Mouse (Mus musculus) heart, embryonic 14.5 days (tissue): ENCODE measurements around the gene Arl15. TPM values are rescaled to one million over a fixed set of nuclear protein-coding genes. Genes with fewer than 3 reads are reported as not detected.

Experiments used
- ATAC-seq: fragments of 200-750 bp; cut with Nextera tagmentation; 2 replicates; pipeline ENCODE4 v1.8.0; 2017; ENCODE audit warnings: low read depth, moderate TSS enrichment; ENCODE audit not compliant: insufficient number of reproducible peaks, insufficient read depth, low FRiP score
- H3K27ac ChIP-seq, 2 experiments: fragments of 200-500 bp in 1 of 2; fragments of 300-500 bp in 1 of 2; sonication (generic) in 1 of 2; replicated peaks in 1 of 2; 2 replicates each; pipeline ENCODE4 v1.5.1; 2012 to 2014; ENCODE audit warnings: low read depth in 2 of 2, low read length in 2 of 2, control low read depth in 1 of 2, mild to moderate bottlenecking in 1 of 2, mixed read lengths in 1 of 2; ENCODE audit not compliant: control insufficient read depth in 1 of 2, insufficient read depth in 1 of 2
- H3K27me3 ChIP-seq: fragments of 300-500 bp; sonication (generic); 2 replicates; pipeline ENCODE4 v1.6.1; 2014; ENCODE audit warnings: mild to moderate bottlenecking, low read length, control low read depth; ENCODE audit not compliant: control insufficient read depth, insufficient read depth
- H3K36me3 ChIP-seq: fragments of 300-500 bp; sonication (generic); 2 replicates; pipeline ENCODE4 v1.6.1; 2014; ENCODE audit warnings: mild to moderate bottlenecking, control low read depth, low read length, mixed read lengths; ENCODE audit not compliant: control insufficient read depth, insufficient read depth
- H3K4me1 ChIP-seq, 2 experiments: fragments of 200-500 bp in 1 of 2; fragments of 300-500 bp in 1 of 2; sonication (generic) in 1 of 2; 2 replicates each; pipeline ENCODE4 v1.6.1; 2012 to 2014; ENCODE audit warnings: low read length in 2 of 2, control low read depth in 1 of 2, mixed read lengths in 1 of 2; ENCODE audit not compliant: control insufficient read depth in 2 of 2, insufficient read depth in 2 of 2
- H3K4me2 ChIP-seq: fragments of 300-500 bp; sonication (generic); 2 replicates; pipeline ENCODE4 v1.6.1; 2014; ENCODE audit warnings: mild to moderate bottlenecking, low read length
- H3K4me3 ChIP-seq, 2 experiments: fragments of 200-500 bp in 1 of 2; fragments of 300-500 bp in 1 of 2; sonication (generic) in 1 of 2; 2 replicates each; pipeline ENCODE4 v1.5.1; 2012 to 2014; ENCODE audit warnings: low read length in 2 of 2, mild to moderate bottlenecking in 2 of 2, control low read depth in 1 of 2, low read depth in 1 of 2, moderate library complexity in 1 of 2; ENCODE audit not compliant: control insufficient read depth in 1 of 2, insufficient read depth in 1 of 2
- H3K9ac ChIP-seq: fragments of 300-500 bp; sonication (generic); 2 replicates; pipeline ENCODE4 v1.6.1; 2014; ENCODE audit warnings: mild to moderate bottlenecking, low read length
- H3K9me3 ChIP-seq: fragments of 300-500 bp; sonication (generic); 2 replicates; pipeline ENCODE4 v1.6.1; 2016; ENCODE audit warnings: low read length, control low read depth; ENCODE audit not compliant: control insufficient read depth
- WGBS: fragments of 180-500 bp; shearing (Covaris S2); extraction: QIAGEN DNeasy Blood & Tissue Kit; methylation state at CpG from one replicate; pipeline ENCODE4 v1.1.7; 2014; 5-methylcytosine and 5-hydroxymethylcytosine counted together
- polyA plus RNA-seq: library from polyadenylated mRNA; unstranded; fragments of >200 nt; fragmentation: Nextera tagmentation; extraction: Ambion mirVana; gene quantifications from 2 replicates; pipeline ENCODE4 v1.2.1, GENCODE M21; 2014

Gene Arl15
- polyA plus RNA-seq, 1 experiment from 2014 or later: 8.3 TPM

GRCm38 (mm10) chr13:114009786-114010185 is 215.5 kb downstream of the Arl15 start:
- ATAC-seq: no peak
- no peaks in the 10 kb centered on the region for H3K9me3 ChIP-seq
- H3K4me3 ChIP-seq: no peak overlapping the region
- H3K36me3 ChIP-seq: no peaks in the 10 kb centered on the region
- no peak overlapping the region for H3K27ac ChIP-seq
- no peaks in the 10 kb centered on the region for H3K27me3 ChIP-seq
- no peak overlapping the region for H3K4me2 ChIP-seq
- H3K9ac ChIP-seq: no peak overlapping the region
- H3K4me1 ChIP-seq: no peaks in the 10 kb centered on the region
- 70% methylated on average over 9 of the region's 9 CpGs for WGBS

GRCm38 (mm10) chr13:114010521-114010920 is 216.2 kb downstream of the Arl15 start:
- H3K4me2 ChIP-seq: no peak overlapping the region
- no peak for ATAC-seq
- H3K4me1 ChIP-seq: no peaks in the 10 kb centered on the region
- H3K9me3 ChIP-seq: no peaks in the 10 kb centered on the region
- H3K4me3 ChIP-seq: no peak overlapping the region
- 89% methylated on average over 9 of the region's 9 CpGs for WGBS
- H3K36me3 ChIP-seq: no peaks in the 10 kb centered on the region
- no peak overlapping the region for H3K9ac ChIP-seq
- no peak overlapping the region for H3K27ac ChIP-seq
- H3K27me3 ChIP-seq: no peaks in the 10 kb centered on the region

GRCm38 (mm10) chr13:114011019-114011418 is 216.7 kb downstream of the Arl15 start:
- WGBS: 68% methylated on average over 12 of the region's 12 CpGs
- H3K27me3 ChIP-seq: no peaks in the 10 kb centered on the region
- H3K27ac ChIP-seq: no peak overlapping the region
- no peaks in the 10 kb centered on the region for H3K4me1 ChIP-seq
- H3K9ac ChIP-seq: no peak overlapping the region
- H3K9me3 ChIP-seq: no peaks in the 10 kb centered on the region
- no peak for ATAC-seq
- H3K36me3 ChIP-seq: no peaks in the 10 kb centered on the region
- no peak overlapping the region for H3K4me3 ChIP-seq
- no peak overlapping the region for H3K4me2 ChIP-seq

GRCm38 (mm10) chr13:114017928-114018327 is 223.6 kb downstream of the Arl15 start:
- WGBS: 20% methylated on average over 8 of the region's 8 CpGs

GRCm38 (mm10) chr13:114023541-114023940 is 229.2 kb downstream of the Arl15 start:
- Histone ChIP-seq H3K9ac (no peak overlapping the region), H3K27me3 (no peaks in the 10 kb centered on the region), H3K36me3 (no peaks in the 10 kb centered on the region), H3K4me2 (no peak overlapping the region), H3K4me3 (no peak overlapping the region), H3K27ac (no peak overlapping the region), H3K4me1 (no peaks in the 10 kb centered on the region), H3K9me3 (no peaks in the 10 kb centered on the region)
- WGBS: 93% methylated on average over 7 of the region's 7 CpGs
- ATAC-seq: no peak

More at GRCm38 (mm10) chr13:114017928-114018327, 223.6 kb downstream of the Arl15 start:
- Histone ChIP-seq H3K9ac (peak overlapping the region; percentile 49; the same call in 1 of the 2 replicates), H3K4me2 (peak overlapping the region; percentile 54), H3K9me3 (no peaks in the 10 kb centered on the region), H3K36me3 (no peaks in the 10 kb centered on the region), H3K27ac (peak overlapping the region; percentile 39 to 42; a peak in 3 of 4 replicates), H3K4me1 (peaks cover 0 to 8% of the 10 kb centered on the region in 2 experiments; a peak in 1 of 4 replicates), H3K4me3 (peak overlapping the region in 1 of 2 experiments; percentile 10; a peak in 1 of 4 replicates), H3K27me3 (no peaks in the 10 kb centered on the region)
- ATAC-seq: no peak

GRCm38 (mm10) chr13:114026306-114026705 is 232.0 kb downstream of the Arl15 start:
- Histone ChIP-seq H3K27me3 (no peaks in the 10 kb centered on the region), H3K9me3 (no peaks in the 10 kb centered on the region), H3K4me1 (no peaks in the 10 kb centered on the region), H3K9ac (no peak overlapping the region), H3K36me3 (no peaks in the 10 kb centered on the region), H3K27ac (no peak overlapping the region), H3K4me3 (no peak overlapping the region), H3K4me2 (no peak overlapping the region)
- no peak for ATAC-seq
- 89% methylated on average over 6 of the region's 6 CpGs for WGBS

GRCm38 (mm10) chr13:114026751-114027150 is 232.4 kb downstream of the Arl15 start:
- ATAC-seq: no peak
- 91% methylated on average over 7 of the region's 7 CpGs for WGBS
- Histone ChIP-seq H3K27ac (no peak overlapping the region), H3K27me3 (no peaks in the 10 kb centered on the region), H3K36me3 (no peaks in the 10 kb centered on the region), H3K4me2 (no peak overlapping the region), H3K4me1 (no peaks in the 10 kb centered on the region), H3K9ac (no peak overlapping the region), H3K9me3 (no peaks in the 10 kb centered on the region), H3K4me3 (no peak overlapping the region)

- no peak overlapping the region for H3K4me2 ChIP-seq
- 43% methylated on average over 10 of the region's 10 CpGs for WGBS
Observed at GRCm38 (mm10) chr13:114048071-114048470, 253.8 kb downstream of the Arl15 start.

More at GRCm38 (mm10) chr13:114048071-114048470, 253.8 kb downstream of the Arl15 start:
- Histone ChIP-seq H3K27me3 (no peaks in the 10 kb centered on the region), H3K4me3 (no peak overlapping the region), H3K36me3 (no peaks in the 10 kb centered on the region), H3K9ac (no peak overlapping the region), H3K9me3 (no peaks in the 10 kb centered on the region), H3K27ac (no peak overlapping the region), H3K4me1 (peaks cover 0 to 3% of the 10 kb centered on the region in 2 experiments; a peak in 2 of 4 replicates)
- ATAC-seq: no peak
